Mouse (Mus musculus) stomach, embryonic 15.5 days (tissue): ENCODE measurements around the gene Cyp2c23. TPM values are rescaled to one million over a fixed set of nuclear protein-coding genes. Genes with fewer than 3 reads are reported as not detected.

Source experiments
- ATAC-seq: fragments of 200-750 bp; cut with Nextera tagmentation; 2 replicates; pipeline ENCODE4 v1.8.0; 2017; ENCODE audit warnings: low read depth, moderate number of reproducible peaks, moderate TSS enrichment; ENCODE audit not compliant: insufficient read depth, low FRiP score
- H3K27ac ChIP-seq: fragments of 300-500 bp; sonication (generic); 2 replicates; pipeline ENCODE4 v1.5.1; 2015; ENCODE audit warnings: mild to moderate bottlenecking, inconsistent platforms
- H3K27me3 ChIP-seq: fragments of 300-500 bp; sonication (generic); replicated peaks from 2 replicates; pipeline ENCODE4 v1.6.1; 2015; ENCODE audit warnings: inconsistent platforms
- H3K36me3 ChIP-seq: fragments of 300-500 bp; sonication (generic); 2 replicates; pipeline ENCODE4 v1.6.1; 2015; ENCODE audit warnings: inconsistent platforms
- H3K4me1 ChIP-seq: fragments of 300-500 bp; sonication (generic); 2 replicates; pipeline ENCODE4 v1.6.1; 2015; ENCODE audit warnings: inconsistent platforms
- H3K4me2 ChIP-seq: fragments of 300-500 bp; sonication (generic); 2 replicates; pipeline ENCODE4 v1.6.1; 2015; ENCODE audit warnings: mild to moderate bottlenecking, inconsistent platforms
- H3K4me3 ChIP-seq: fragments of 300-500 bp; sonication (generic); replicated peaks from 2 replicates; pipeline ENCODE4 v1.5.1; 2015; ENCODE audit warnings: inconsistent platforms
- H3K9ac ChIP-seq: fragments of 300-500 bp; sonication (generic); 2 replicates; pipeline ENCODE4 v1.6.1; 2015; ENCODE audit warnings: inconsistent platforms
- H3K9me3 ChIP-seq: fragments of 300-500 bp; sonication (generic); 2 replicates; pipeline ENCODE4 v1.6.1; 2016; ENCODE audit warnings: inconsistent platforms
- WGBS: fragments of 180-500 bp; shearing (Covaris S2); methylation state at CpG from one replicate; pipeline ENCODE4 v1.1.7; 2015; 5-methylcytosine and 5-hydroxymethylcytosine counted together
- polyA plus RNA-seq: library from polyadenylated mRNA; unstranded; fragments of >200 nt; fragmentation: Nextera tagmentation; extraction: Ambion mirVana; gene quantifications from 2 replicates; pipeline ENCODE4 v1.2.1, GENCODE M21; 2015

Cyp2c23 gene
- polyA plus RNA-seq, 1 experiment from 2014 or later: 3.4 TPM

DNA sequence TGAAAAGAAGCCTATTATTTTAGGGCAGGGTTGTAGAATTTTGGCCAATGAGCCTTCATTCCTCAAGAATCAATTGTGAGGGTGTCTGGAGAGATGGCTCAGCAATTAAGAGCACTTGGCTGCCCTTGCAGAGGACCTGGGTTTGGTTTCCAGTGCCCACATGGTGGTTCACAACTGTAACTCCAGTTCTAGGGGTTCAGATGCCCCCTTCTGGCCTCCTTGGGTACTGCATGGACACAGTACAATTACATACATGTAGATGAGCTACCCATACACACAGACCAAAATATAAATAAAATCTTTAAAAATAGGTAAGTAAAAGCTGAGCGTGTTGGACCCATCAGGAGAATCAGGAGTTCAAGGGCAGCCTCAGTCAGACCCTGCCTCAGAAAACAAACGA lies 67.8 kb downstream of the Cyp2c23 start:
- no peak overlapping the region for H3K4me3 ChIP-seq
- no peaks in the 10 kb centered on the region for H3K27me3 ChIP-seq
- WGBS: 79% methylated on average over 2 of the region's 2 CpGs
- H3K9me3 ChIP-seq: no peaks in the 10 kb centered on the region
- no peak overlapping the region for H3K27ac ChIP-seq
- H3K36me3 ChIP-seq: no peaks in the 10 kb centered on the region
- no peak for ATAC-seq
- no peaks in the 10 kb centered on the region for H3K4me1 ChIP-seq
- no peak overlapping the region for H3K4me2 ChIP-seq
- H3K9ac ChIP-seq: no peak overlapping the region

- Histone ChIP-seq H3K9ac (no peak overlapping the region), H3K4me1 (no peaks in the 10 kb centered on the region), H3K4me2 (no peak overlapping the region), H3K9me3 (no peaks in the 10 kb centered on the region), H3K4me3 (no peak overlapping the region), H3K27ac (no peak overlapping the region), H3K27me3 (no peaks in the 10 kb centered on the region), H3K36me3 (no peaks in the 10 kb centered on the region)
- ATAC-seq: no peak
- WGBS: 82% methylated on average over 11 of the region's 11 CpGs
These were observed 69.0 kb downstream of the Cyp2c23 start for GRCm38 (mm10) chr19:43960014-43960413.

DNA sequence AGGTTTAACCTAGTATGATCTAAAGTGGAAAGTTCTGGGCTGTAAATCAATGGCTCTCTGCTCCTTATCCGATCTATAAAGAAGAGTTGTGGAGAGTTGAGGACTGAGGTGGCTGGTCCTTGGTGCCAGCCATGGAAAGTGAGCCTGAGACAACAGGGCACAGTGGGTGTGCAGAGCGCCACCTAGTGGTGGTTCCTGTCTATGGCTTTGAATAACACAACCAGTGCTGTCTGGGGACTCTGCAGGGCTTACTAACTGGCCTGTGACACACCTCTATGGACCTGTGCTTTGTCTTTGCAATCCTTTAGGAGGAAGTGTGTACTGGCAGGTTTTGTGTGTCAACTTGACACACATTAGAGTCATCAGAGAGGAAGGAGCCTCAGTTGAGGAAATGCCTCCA lies 69.8 kb downstream of the Cyp2c23 start:
- no peak overlapping the region for H3K9ac ChIP-seq
- peak; percentile 67 for ATAC-seq
- no peak overlapping the region for H3K27ac ChIP-seq

GRCm38 (mm10) chr19:43957881-43958280 lies 71.1 kb downstream of the Cyp2c23 start:
- H3K27ac ChIP-seq: no peak overlapping the region
- no peak overlapping the region for H3K9ac ChIP-seq
- 78% methylated on average over 4 of the region's 4 CpGs for WGBS

More for the DNA sequence above, 69.8 kb downstream of the Cyp2c23 start:
- Histone ChIP-seq H3K9me3 (no peaks in the 10 kb centered on the region), H3K4me2 (no peak overlapping the region), H3K36me3 (no peaks in the 10 kb centered on the region), H3K4me3 (no peak overlapping the region), H3K4me1 (no peaks in the 10 kb centered on the region), H3K27me3 (no peaks in the 10 kb centered on the region)
- 19% methylated on average over 2 of the region's 2 CpGs for WGBS

GRCm38 (mm10) chr19:43957402-43957801 lies 71.6 kb downstream of the Cyp2c23 start:
- H3K27ac ChIP-seq: no peak overlapping the region
- 27% methylated on average over 4 of the region's 4 CpGs for WGBS
- H3K4me2 ChIP-seq: no peak overlapping the region
- no peak overlapping the region for H3K9ac ChIP-seq
- no peak overlapping the region for H3K4me3 ChIP-seq
- ATAC-seq: no peak
- no peaks in the 10 kb centered on the region for H3K9me3 ChIP-seq
- H3K4me1 ChIP-seq: no peaks in the 10 kb centered on the region
- H3K36me3 ChIP-seq: no peaks in the 10 kb centered on the region
- no peaks in the 10 kb centered on the region for H3K27me3 ChIP-seq

More at GRCm38 (mm10) chr19:43957881-43958280, 71.1 kb downstream of the Cyp2c23 start:
- Histone ChIP-seq H3K4me2 (no peak overlapping the region), H3K4me1 (no peaks in the 10 kb centered on the region), H3K4me3 (no peak overlapping the region), H3K36me3 (no peaks in the 10 kb centered on the region), H3K9me3 (no peaks in the 10 kb centered on the region), H3K27me3 (no peaks in the 10 kb centered on the region)
- no peak for ATAC-seq

DNA sequence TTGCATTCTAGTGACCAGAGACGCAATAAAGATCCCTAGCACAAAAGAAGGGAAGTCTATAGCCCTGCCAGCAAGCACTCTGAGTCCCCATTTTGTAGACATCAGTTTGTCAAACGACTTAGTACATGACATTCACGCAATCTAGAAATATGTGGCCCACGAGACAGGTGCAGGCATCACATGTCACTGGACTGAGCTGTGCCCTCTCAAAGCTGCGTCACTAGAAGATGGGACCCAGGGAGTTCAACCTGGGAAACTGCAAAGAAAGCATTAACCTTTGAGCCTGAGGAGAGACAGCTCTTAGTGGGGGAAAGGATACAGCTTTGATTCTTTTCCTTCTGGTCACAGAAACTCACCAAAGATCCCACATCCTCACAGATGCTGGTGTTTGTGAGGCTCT lies 73.7 kb downstream of the Cyp2c23 start:
- no peak for ATAC-seq
- no peak overlapping the region for H3K9ac ChIP-seq
- no peaks in the 10 kb centered on the region for H3K9me3 ChIP-seq

More for the DNA sequence above, 73.7 kb downstream of the Cyp2c23 start:
- WGBS: 70% methylated on average over 5 of the region's 5 CpGs
- Histone ChIP-seq H3K36me3 (no peaks in the 10 kb centered on the region), H3K27ac (no peak overlapping the region), H3K4me3 (no peak overlapping the region), H3K27me3 (no peaks in the 10 kb centered on the region), H3K4me2 (no peak overlapping the region), H3K4me1 (no peaks in the 10 kb centered on the region)

Other genes starting within 250 kb of the Cyp2c23 start
- gene Abcc2, start 247.0 kb downstream of the Cyp2c23 start, polyA plus RNA-seq: 2.0 and 5.4 TPM in 2 replicates
- 29.9 and 31.7 TPM in 2 replicates for gene Dnmbp, start 89.0 kb downstream of the Cyp2c23 start, polyA plus RNA-seq
- gene Cpn1, start 42.7 kb downstream of the Cyp2c23 start, polyA plus RNA-seq: 52.6 and 56.8 TPM in 2 replicates
- gene Erlin1, start 40.6 kb upstream of the Cyp2c23 start, polyA plus RNA-seq: 40.8 and 46.0 TPM in 2 replicates
- 37.1 and 39.9 TPM in 2 replicates for gene Chuk, start 78.3 kb upstream of the Cyp2c23 start, polyA plus RNA-seq
- 28.6 and 29.7 TPM in 2 replicates for gene Cwf19l1, start 106.7 kb upstream of the Cyp2c23 start, polyA plus RNA-seq
- 82.1 and 86.9 TPM in 2 replicates for gene Bloc1s2, start 117.2 kb upstream of the Cyp2c23 start, polyA plus RNA-seq
- gene Pkd2l1, start 163.2 kb upstream of the Cyp2c23 start, polyA plus RNA-seq: not detected in 2 replicates
- gene Scd3, start 174.1 kb upstream of the Cyp2c23 start, polyA plus RNA-seq: 0.28 and 0.59 TPM in 2 replicates